Comparison of ENCODE assay signal across 8 mouse cellular contexts in genomic region chr7:143007599-143008369, GRCm38 (mm10). TPM values are rescaled to one million over a fixed set of nuclear protein-coding genes. Genes with fewer than 3 reads are reported as not detected.
DNase-seq lines count a peak whose midpoint lies in the region; ATAC-seq lines count a peak whose summit lies in the region.

No protein-coding gene starts in this region.

- H3K36me3 ChIP-seq in megakaryocyte, embryonic 14.5 days (replicated peaks; ENCODE audit: low read length) = peaks cover 57% of the 10 kb centered on the region

- H3K27me3 ChIP-seq in megakaryocyte, embryonic 14.5 days (replicated peaks) = no peaks in the 10 kb centered on the region

- no peaks in the 10 kb centered on the region for H3K9me3 ChIP-seq in megakaryocyte, embryonic 14.5 days

- H3K4me1 ChIP-seq in megakaryocyte, embryonic 14.5 days = peaks cover 100% of the 10 kb centered on the region

- DNase-seq in ZHBTc4 (ENCODE audit: low read depth, low spot score) = peak; percentile 96
- peak; percentile 91 to 93 for DNase-seq in gastrocnemius, adult 8-10 months (ENCODE audit: low spot score in 2 of 2)
- DNase-seq in hindlimb bud, embryonic 11.5 days (ENCODE audit: extremely low spot score, low read depth, low spot score) = peak; percentile 87
- peak; percentile 87 to 93 for DNase-seq in left cerebral cortex, adult 8-10 months (ENCODE audit: low spot score in 2 of 2)
- DNase-seq in right cerebral cortex, postnatal 10 days (ENCODE audit: low spot score in 2 of 2) = peak; percentile 94 to 95
- peak; percentile 97 for DNase-seq in urinary bladder, postnatal 25 days (ENCODE audit: low spot score)

- H3K4me3 ChIP-seq in megakaryocyte, embryonic 14.5 days (replicated peaks) = peak overlapping the region; percentile 94

- peak; percentile 19 for ATAC-seq in common myeloid progenitor, adult 5-6 weeks (replicated peaks; ENCODE audit: low read depth, poor library complexity, severe bottlenecking)

RNA-seq across cellular contexts. Expression of gene Tspan32, which starts 2.9 kb away (rescaled TPM):
- total RNA-seq in common myeloid progenitor, adult 5-6 weeks (2017) = 115 and 119 TPM in 2 replicates
- total RNA-seq in gastrocnemius, adult 8-10 months (2022) = under 1 TPM in 2 of 4 experiments, not detected in 2; 0.27 to 0.56 TPM
- under 1 TPM; 0.18 to 0.44 (median 0.29) TPM for total RNA-seq in left cerebral cortex, adult 8-10 months (2022)
- polyA plus RNA-seq in megakaryocyte, embryonic 14.5 days (2012; ENCODE audit: insufficient read depth, low replicate concordance) = 109 and 119 TPM in 2 replicates

RNA-seq across cellular contexts. Expression of gene Ascl2, which starts 38.7 kb away (rescaled TPM):
- total RNA-seq in common myeloid progenitor, adult 5-6 weeks (2017) = 0.27 TPM in 1 of 2 replicates, not detected in the other
- total RNA-seq in gastrocnemius, adult 8-10 months (2022) = not detected
- under 1 TPM in 3 of 4 experiments, not detected in 1; 0.21 to 0.53 (median 0.46) TPM for total RNA-seq in left cerebral cortex, adult 8-10 months (2022)
- 2.4 and 6.3 TPM in 2 replicates for polyA plus RNA-seq in megakaryocyte, embryonic 14.5 days (2012; ENCODE audit: insufficient read depth, low replicate concordance)

RNA-seq across cellular contexts. Expression of gene Cd81, which starts 44.8 kb away (rescaled TPM):
- 187 and 210 TPM in 2 replicates for total RNA-seq in common myeloid progenitor, adult 5-6 weeks (2017)
- total RNA-seq in gastrocnemius, adult 8-10 months (2022) = 100 to 1,000 TPM in 1 of 4 experiments, 10 to 100 TPM in 3; 85.0 to 103 (median 88.3) TPM
- total RNA-seq in left cerebral cortex, adult 8-10 months (2022) = 100 to 1,000 TPM; 406 to 526 (median 451) TPM
- 774 and 1,679 TPM in 2 replicates for polyA plus RNA-seq in megakaryocyte, embryonic 14.5 days (2012; ENCODE audit: insufficient read depth, low replicate concordance)

Comparison
In these comparisons a context has a peak if more than half of its experiments do, and no peak if none do; other contexts are left out.
1. Peak in every context shown above with its lines: DNase-seq, ATAC-seq and H3K4me3 ChIP-seq.
2. RNA of gene Tspan32, which starts 2.9 kb away (total RNA-seq): 115 to 119 TPM in common myeloid progenitor, adult 5-6 weeks; 0.18 to 0.44 TPM in left cerebral cortex, adult 8-10 months and 0.27 to 0.56 TPM in gastrocnemius, adult 8-10 months; every median in the first group is over 10 times any median in the second.